Mouse (Mus musculus) stomach, embryonic 16.5 days (tissue): ENCODE results near the gene Defa30. TPM values are rescaled to one million over a fixed set of nuclear protein-coding genes. Genes with fewer than 3 reads are reported as not detected.
"Not testable (repeated sequence)": the region's sequence is repeated elsewhere in the genome, so short reads cannot be mapped to it uniquely, and the experiment has no call there.

Experiments
- ATAC-seq: fragments of 200-750 bp; cut with Nextera tagmentation; 2 replicates; pipeline ENCODE4 v1.8.0; 2017; ENCODE audit warnings: moderate number of reproducible peaks, moderate TSS enrichment; ENCODE audit not compliant: insufficient read depth, low FRiP score
- H3K27ac ChIP-seq: fragments of 300-500 bp; sonication (generic); 2 replicates; pipeline ENCODE4 v1.5.1; 2014; ENCODE audit warnings: low read length
- H3K27me3 ChIP-seq: fragments of 300-500 bp; sonication (generic); 2 replicates; pipeline ENCODE4 v1.6.1; 2014; ENCODE audit warnings: low read length, control low read depth, mixed read lengths; ENCODE audit not compliant: control insufficient read depth, insufficient read depth
- H3K36me3 ChIP-seq: fragments of 300-500 bp; sonication (generic); 2 replicates; pipeline ENCODE4 v1.6.1; 2014; ENCODE audit warnings: low read length; ENCODE audit not compliant: control insufficient read depth, insufficient read depth
- H3K4me1 ChIP-seq: fragments of 300-500 bp; sonication (generic); 2 replicates; pipeline ENCODE4 v1.6.1; 2014; ENCODE audit warnings: low read length, control low read depth, mixed read lengths; ENCODE audit not compliant: control insufficient read depth, insufficient read depth
- H3K4me2 ChIP-seq: fragments of 300-500 bp; sonication (generic); 2 replicates; pipeline ENCODE4 v1.6.1; 2014; ENCODE audit warnings: low read depth, low read length, mixed read lengths
- H3K4me3 ChIP-seq: fragments of 300-500 bp; sonication (generic); replicated peaks from 2 replicates; pipeline ENCODE4 v1.5.1; 2014; ENCODE audit warnings: mild to moderate bottlenecking, low read length
- H3K9ac ChIP-seq: fragments of 300-500 bp; sonication (generic); 2 replicates; pipeline ENCODE4 v1.6.1; 2014; ENCODE audit warnings: low read length
- H3K9me3 ChIP-seq: fragments of 300-500 bp; sonication (generic); replicated peaks from 2 replicates; pipeline ENCODE4 v1.6.1; 2016; ENCODE audit warnings: low read length, control low read depth; ENCODE audit not compliant: control insufficient read depth
- WGBS: fragments of 180-500 bp; shearing (Covaris S2); extraction: QIAGEN DNeasy Blood & Tissue Kit; methylation state at CpG from one replicate; pipeline ENCODE4 v1.1.7; 2014; 5-methylcytosine and 5-hydroxymethylcytosine counted together
- polyA plus RNA-seq: library from polyadenylated mRNA; unstranded; fragments of >200 nt; fragmentation: Nextera tagmentation; extraction: Ambion mirVana; gene quantifications from 2 replicates; pipeline ENCODE4 v1.2.1, GENCODE M21; 2015

Defa30 gene
- not detected in 2 replicates for polyA plus RNA-seq

- not testable (repeated sequence) for ATAC-seq, H3K27ac ChIP-seq, H3K9ac ChIP-seq, H3K4me1 ChIP-seq, H3K9me3 ChIP-seq, H3K4me3 ChIP-seq, H3K27me3 ChIP-seq, H3K36me3 ChIP-seq, H3K4me2 ChIP-seq
- WGBS, result 58% methylated on average over 3 of the region's 3 CpGs
Measured at GRCm38 (mm10) chr8:21134342-21134741, at the start of gene Defa30. Gene Defa30, plus strand, starts transcription at chr8:21134642.

- Histone ChIP-seq H3K4me1 (no peaks in the 10 kb centered on the region), H3K4me3 (no peak overlapping the region), H3K9ac (no peak overlapping the region), H3K4me2 (no peak overlapping the region), H3K27ac (no peak overlapping the region), H3K36me3 (no peaks in the 10 kb centered on the region), H3K27me3 (no peaks in the 10 kb centered on the region), H3K9me3 (no peaks in the 10 kb centered on the region)
- no peak for ATAC-seq
- WGBS, result 37% methylated on average over 4 of the region's 4 CpGs
Measured at GRCm38 (mm10) chr8:21093106-21093505, 41.3 kb upstream of the Defa30 start.

- H3K27ac ChIP-seq, ATAC-seq, H3K36me3 ChIP-seq, H3K9ac ChIP-seq, H3K4me1 ChIP-seq, H3K27me3 ChIP-seq, H3K9me3 ChIP-seq, H3K4me2 ChIP-seq, H3K4me3 ChIP-seq: not testable (repeated sequence)
- WGBS, result no CpG with 5 or more reads among the region's 2 CpGs
Measured at GRCm38 (mm10) chr8:21095950-21096349, 38.5 kb upstream of the Defa30 start, which contains the start of gene Gm14851. Gene Gm14851, minus strand, starts transcription at chr8:21096050.

GRCm38 (mm10) chr8:21161977-21162376 lies 27.5 kb downstream of the Defa30 start, which contains the start of gene Defa22:
Gene Defa22, plus strand, starts transcription at chr8:21162277.
- H3K9ac ChIP-seq, H3K4me3 ChIP-seq, H3K27ac ChIP-seq, ATAC-seq, H3K27me3 ChIP-seq, H3K9me3 ChIP-seq, H3K4me2 ChIP-seq, H3K4me1 ChIP-seq, H3K36me3 ChIP-seq: not testable (repeated sequence)
- no CpG with 5 or more reads among the region's 1 CpGs for WGBS

Other genes with a start within 250 kb of the Defa30 start
- gene Defb33, start 242.0 kb upstream of the Defa30 start, polyA plus RNA-seq, result not detected in 2 replicates
- gene Gm15056, start 232.0 kb upstream of the Defa30 start, polyA plus RNA-seq, result not detected in 2 replicates
- gene Gm6040, start 212.6 kb upstream of the Defa30 start, polyA plus RNA-seq, result not detected in 2 replicates
- not detected in 2 replicates for gene AY761185, start 189.9 kb upstream of the Defa30 start, polyA plus RNA-seq
- gene Defa21, start 109.1 kb upstream of the Defa30 start, polyA plus RNA-seq, result not detected in 2 replicates
- not detected in 2 replicates for gene Defa23, start 79.6 kb upstream of the Defa30 start, polyA plus RNA-seq
- not detected in 2 replicates for gene Defa35, start 69.6 kb upstream of the Defa30 start, polyA plus RNA-seq
- gene Defa25, start 50.2 kb upstream of the Defa30 start, polyA plus RNA-seq, result not detected in 2 replicates
- gene Gm14851, start 38.6 kb upstream of the Defa30 start, polyA plus RNA-seq, result not detected in 2 replicates
- gene Defa22, start 27.6 kb downstream of the Defa30 start, polyA plus RNA-seq, result not detected in 2 replicates
- not detected in 2 replicates for gene Defa31, start 57.0 kb downstream of the Defa30 start, polyA plus RNA-seq
- gene Gm15293, start 66.9 kb downstream of the Defa30 start, polyA plus RNA-seq, result not detected in 2 replicates
- gene Gm15292, start 115.1 kb downstream of the Defa30 start, polyA plus RNA-seq, result not detected in 2 replicates
- not detected in 2 replicates for gene Defa27, start 180.9 kb downstream of the Defa30 start, polyA plus RNA-seq
- gene Defa29, start 192.4 kb downstream of the Defa30 start, polyA plus RNA-seq, result not detected in 2 replicates
- gene Defa2, start 243.9 kb downstream of the Defa30 start, polyA plus RNA-seq, result not detected in 2 replicates